Mouse (Mus musculus) frontal cortex, postnatal 25 days (tissue): ENCODE data around the gene Tsc22d3.
"Not testable (repeated sequence)": the region's sequence is repeated elsewhere in the genome, so short reads cannot be mapped to it uniquely, and the experiment has no call there.

Source experiments
- DNase-seq, 2 experiments: peaks; one replicate each; pipeline ENCODE4 v3.0.0; 2022; ENCODE audit warnings: low spot score in 2 of 2

Gene Tsc22d3

DNA sequence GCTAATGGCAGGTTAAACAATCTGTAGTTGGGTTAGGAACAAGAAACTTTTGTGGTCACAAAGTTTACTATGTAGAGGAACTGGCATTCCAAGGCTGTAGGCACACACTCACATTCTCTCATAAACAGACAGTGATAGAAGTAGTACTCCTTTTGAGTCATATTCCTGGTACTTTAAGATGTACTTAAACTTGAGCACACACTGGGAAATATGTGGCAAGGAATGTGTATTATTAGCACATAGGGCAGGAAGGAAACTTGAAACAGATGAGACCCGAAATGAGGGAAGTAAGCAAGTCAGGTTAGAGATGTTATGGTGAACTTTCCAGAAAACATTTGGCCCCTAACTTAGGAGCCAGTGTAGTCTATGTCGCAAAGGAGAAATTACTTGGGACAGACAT is 34.7 kb downstream of the Tsc22d3 start:
- no peak for DNase-seq

DNA sequence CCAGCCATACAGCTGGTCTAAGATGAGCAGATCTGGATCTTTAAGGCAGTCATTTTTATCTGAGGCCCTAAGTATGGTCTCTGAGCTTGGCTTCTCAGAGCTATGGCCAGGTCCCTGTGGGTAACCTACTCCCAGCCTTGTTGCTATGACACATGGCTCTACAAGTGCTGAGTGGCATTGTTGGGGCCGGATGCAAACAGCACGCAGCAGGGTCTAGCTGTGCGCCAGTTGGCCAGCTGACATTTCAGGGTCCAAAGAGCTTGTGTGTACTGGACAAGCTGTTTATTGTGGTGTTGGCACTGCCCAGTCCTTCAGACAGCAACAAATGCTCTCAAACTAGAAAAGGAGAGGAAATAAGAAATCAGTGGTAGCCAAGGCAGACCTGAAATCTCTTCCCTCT is 35.2 kb downstream of the Tsc22d3 start:
- no peak for DNase-seq

- DNase-seq = no peak
Measured at GRCm38 (mm10) chrX:140564777-140565176, 35.7 kb downstream of the Tsc22d3 start.

GRCm38 (mm10) chrX:140558176-140558844 is 42.1 kb downstream of the Tsc22d3 start:
- no peak for DNase-seq

- no peak for DNase-seq
Measured at GRCm38 (mm10) chrX:140555965-140556364, 44.5 kb downstream of the Tsc22d3 start.

GRCm38 (mm10) chrX:140555423-140555822 is 45.0 kb downstream of the Tsc22d3 start:
- DNase-seq = no peak

DNA sequence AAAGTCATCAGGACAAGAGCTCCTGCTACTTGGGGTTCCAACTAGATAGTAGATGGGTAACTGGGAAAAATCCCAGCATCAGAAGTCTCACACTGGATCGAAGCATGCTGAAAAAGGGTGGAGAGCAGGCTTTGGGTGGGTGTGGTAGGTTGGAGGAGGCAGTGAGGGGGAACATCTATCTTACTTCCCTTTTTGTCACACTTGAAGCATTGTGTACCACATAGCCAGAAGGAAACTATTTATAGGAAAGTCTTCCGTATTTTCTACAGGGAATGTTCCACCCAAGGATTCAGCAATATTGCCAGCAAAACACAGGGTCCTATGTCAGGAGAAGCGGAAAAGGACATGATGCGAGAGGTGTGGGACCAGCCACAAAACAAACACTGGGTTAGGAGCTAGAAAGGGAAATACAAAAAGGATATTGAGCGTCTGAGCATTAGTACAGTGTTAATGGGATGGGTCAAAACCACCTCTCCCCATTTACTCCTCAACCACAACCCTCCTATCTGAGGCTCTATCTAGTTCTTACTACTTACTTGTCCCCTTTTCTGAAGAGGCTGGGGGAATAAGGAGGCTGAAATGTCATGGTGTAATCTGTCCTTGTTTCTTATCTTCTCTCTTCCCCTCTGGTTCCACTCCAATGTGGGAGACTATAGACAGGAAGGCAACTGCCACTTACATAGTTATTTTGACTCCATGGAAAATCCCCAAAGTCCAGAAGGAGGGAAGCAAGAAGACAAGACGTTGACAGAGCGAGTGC is 52.6 kb downstream of the Tsc22d3 start:
- DNase-seq = no peak

DNA sequence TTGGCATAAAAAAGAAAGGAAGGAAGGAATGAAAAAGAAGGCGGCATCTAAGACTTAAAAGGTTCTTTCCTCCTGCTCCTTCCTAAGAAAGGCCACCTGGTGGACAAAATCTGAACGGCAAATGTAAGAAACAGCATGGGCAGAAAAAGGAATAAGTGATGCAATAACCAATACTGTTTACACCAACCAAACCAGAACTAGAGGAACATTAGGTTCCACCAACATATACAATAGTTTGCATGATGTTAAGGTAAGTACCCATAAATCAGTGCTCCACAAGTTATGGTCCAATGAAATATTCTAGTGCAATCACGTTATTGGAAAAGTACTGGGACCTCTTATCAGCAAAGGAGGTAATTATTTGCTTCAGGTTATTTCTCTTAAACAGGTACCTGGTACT is 55.7 kb downstream of the Tsc22d3 start:
- DNase-seq = peak in 1 of 2 experiments; percentile 31

DNA sequence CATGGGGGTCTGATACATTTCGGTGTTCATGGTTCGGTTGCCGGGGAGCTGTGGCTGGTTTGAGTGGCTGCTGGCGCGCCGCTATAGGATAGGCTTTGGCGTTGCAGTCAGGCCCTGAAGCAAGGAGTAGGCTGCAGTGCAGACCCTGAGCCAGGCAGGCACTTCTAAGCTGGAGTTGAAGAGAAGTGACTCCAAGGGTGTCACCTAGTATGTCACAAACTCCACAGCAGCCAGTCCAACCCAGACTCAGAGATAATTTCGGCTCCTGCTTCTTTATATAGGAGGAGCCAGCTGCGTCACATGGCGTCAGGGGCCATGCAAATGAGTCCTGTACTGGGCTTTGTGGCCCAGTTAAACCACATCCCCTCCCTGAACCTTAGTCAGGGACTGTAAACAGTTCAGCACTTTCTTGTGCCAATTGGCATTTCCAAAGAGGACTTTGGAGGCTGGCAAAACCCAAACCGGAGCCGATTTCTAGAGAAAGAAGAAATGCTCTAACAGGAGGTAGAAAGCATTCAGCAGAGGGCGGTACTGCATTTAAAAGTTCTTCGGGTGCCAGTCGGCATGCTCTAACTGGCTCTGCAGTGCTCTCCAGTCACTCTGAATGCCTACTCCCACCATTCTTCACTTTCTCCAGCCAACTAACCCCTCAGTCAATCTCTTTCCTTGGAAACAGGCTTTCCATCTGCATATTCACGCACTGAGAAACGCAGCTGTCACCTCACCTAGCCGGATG is 57.4 kb downstream of the Tsc22d3 start:
- DNase-seq = peak; percentile 54 to 64

DNA sequence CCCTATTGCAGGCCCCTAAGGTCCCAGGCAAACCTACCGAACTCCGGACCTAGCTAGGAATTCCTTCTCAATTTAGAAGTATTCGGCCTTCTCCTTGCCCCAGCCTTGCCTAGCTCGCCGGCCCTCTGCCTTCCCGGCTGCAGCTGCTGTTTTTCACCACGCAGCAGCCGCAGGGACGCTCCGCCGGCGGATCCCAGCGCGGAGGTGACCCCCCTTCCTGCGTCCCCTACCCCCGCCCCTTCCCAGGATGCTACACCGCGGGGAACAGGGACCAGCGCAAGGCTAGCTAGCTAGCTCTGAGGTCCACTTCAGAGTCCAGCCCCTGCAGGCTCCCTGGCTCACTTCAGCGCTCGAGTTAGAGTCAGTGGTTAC is 58.0 kb downstream of the Tsc22d3 start:
- peak; percentile 5 to 12 for DNase-seq

DNA sequence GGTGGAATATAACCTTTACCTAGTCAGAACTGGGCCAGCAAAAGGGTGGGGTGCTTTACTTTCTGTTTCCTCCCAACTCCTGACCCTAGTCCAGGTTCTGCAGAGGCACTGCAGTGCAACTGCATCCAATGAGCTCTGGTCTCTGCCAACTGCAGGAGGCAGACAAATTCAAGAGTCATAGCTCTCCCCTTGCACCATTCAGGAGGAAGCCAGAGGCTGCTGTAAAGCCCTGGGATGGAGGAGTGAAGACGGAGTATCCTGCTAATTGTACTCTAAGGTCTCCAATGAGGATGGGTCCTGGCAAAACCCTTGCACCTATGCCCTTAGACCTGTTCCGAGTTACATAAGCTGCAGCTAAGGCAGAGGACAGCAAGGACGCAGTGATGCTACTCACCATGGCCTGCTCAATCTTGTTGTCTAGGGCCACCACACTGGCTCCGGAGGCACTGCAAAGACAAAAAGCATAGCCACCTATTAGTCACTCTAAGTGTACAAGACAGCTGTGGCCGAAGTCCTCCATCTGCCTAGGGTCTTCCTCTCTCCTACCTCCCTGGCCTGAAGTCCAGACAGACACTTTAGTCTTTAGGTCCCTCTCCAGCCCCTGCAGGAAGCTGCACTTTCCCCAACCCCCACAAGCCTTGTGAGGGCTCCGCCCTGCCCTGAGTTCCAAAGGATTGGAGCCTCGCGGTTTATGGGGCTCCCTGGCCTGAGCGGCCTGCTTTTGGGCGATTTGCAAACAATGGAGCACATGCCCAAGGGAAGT is 58.6 kb downstream of the Tsc22d3 start:
- peak; percentile 6 to 10 for DNase-seq

- DNase-seq = no peak
Measured at GRCm38 (mm10) chrX:140540500-140541114, 59.9 kb downstream of the Tsc22d3 start.

GRCm38 (mm10) chrX:140539831-140540230 is 60.6 kb downstream of the Tsc22d3 start:
- DNase-seq = not testable (repeated sequence)

DNA sequence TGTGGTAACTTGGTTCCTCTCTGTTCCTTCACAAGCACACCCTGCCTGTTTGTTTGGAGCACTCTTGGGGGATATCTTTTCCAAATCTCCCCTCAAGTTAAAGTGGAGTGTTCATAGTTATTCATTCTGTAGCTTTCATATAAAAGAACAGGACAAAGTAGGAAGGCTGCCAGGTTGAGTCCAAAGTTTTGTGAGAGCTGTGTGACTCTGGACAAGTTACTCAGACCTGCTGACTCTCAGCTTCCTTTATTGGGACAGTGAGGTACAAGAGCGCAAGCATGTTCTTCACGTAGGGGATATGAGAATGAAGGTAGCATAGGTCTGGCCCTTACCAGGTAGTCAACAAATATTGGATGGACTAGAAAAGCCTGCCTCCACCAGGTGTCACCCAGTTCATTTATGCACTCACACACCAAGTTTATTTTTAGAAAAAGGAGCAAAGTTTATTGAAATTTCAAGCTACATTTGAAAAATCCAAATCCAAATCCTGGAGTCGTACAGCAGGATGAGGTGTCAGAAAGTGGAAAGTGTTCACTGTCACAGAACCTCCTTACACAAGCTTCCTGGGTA is 61.3 kb downstream of the Tsc22d3 start:
- no peak for DNase-seq

GRCm38 (mm10) chrX:140538649-140539048 is 61.8 kb downstream of the Tsc22d3 start:
- DNase-seq = no peak

- DNase-seq = no peak
Measured at GRCm38 (mm10) chrX:140537662-140538061, 62.8 kb downstream of the Tsc22d3 start.

DNA sequence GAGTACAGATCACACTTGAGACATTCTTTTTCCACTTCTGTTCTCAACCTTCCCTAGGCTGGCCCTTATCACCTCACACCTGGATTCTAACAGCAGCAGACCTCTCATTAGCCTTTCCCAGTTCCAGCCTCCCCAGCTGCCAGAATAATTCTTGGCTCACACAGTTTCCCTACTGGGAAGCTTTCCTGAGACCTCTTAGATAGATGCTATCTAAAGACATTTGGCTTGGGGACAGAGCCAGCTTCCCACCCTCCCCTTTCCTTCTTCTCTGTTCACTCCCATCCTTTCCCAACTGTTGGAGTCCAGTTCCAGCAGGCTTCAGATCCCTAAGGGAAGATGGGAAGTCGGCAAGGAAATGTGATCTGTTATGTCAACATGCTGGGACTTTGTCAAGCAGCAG is 65.0 kb downstream of the Tsc22d3 start:
- DNase-seq = no peak

DNA sequence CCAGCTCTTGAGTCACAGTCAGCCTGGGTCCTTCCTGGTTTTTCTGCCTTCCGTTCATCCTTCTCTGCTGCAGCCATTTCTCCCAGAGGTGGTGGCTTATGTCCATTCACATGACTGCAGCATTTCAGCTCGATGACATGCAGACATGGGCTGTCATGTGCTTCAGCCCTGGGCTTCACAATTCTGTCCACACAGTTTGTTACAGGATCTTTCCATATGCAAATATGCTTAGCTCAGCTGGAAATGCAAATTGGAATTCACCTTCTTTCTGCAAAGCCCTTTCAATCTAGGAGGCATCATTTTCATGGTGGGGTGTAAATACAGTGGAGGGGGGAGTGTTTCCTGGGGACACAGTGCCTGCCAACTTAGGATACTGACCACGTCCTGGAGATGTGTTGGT is 66.2 kb downstream of the Tsc22d3 start:
- no peak for DNase-seq

DNA sequence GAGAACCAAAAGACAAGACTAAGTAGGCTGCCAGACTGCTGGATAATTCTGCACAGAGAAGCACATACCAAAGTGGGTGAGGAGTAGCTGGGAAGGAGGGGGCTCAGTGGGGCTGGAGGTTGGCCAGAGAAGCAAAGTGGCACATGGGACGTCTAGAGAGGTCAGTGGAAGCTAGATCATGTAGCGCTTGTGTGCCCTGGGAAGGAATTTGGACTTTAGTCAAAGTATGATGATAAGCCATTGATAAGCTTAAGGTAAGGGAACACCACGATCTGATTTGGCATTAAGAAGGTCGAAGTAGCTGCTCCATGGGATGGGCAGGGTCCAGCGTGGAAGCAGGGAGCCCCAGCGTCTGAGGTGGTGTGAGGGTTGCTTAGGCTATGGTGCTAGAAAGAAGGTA is 68.1 kb downstream of the Tsc22d3 start:
- no peak for DNase-seq

DNA sequence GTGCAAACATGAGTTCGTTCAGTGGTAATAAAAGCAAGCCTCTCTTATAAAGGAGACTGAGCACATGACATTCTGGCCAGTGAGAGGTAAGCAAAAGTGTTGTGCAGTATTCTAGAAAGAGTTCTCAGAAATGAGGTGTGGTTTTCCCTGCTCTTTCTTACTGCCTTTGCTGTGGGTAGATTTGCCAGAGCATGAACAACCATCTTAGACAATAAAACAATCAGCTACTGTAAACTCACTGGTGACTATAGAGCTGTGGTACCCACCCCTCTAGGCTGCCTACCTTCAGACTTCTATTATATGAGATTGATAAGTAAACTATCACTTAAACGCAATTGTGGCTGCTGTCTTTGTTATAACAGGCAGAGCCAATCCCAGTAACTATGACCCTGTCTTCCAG is 69.1 kb downstream of the Tsc22d3 start:
- DNase-seq = no peak

GRCm38 (mm10) chrX:140530632-140531031 is 69.8 kb downstream of the Tsc22d3 start:
- no peak for DNase-seq
